Comparison of ENCODE assay signal across 21 mouse cellular contexts in the genomic region with DNA sequence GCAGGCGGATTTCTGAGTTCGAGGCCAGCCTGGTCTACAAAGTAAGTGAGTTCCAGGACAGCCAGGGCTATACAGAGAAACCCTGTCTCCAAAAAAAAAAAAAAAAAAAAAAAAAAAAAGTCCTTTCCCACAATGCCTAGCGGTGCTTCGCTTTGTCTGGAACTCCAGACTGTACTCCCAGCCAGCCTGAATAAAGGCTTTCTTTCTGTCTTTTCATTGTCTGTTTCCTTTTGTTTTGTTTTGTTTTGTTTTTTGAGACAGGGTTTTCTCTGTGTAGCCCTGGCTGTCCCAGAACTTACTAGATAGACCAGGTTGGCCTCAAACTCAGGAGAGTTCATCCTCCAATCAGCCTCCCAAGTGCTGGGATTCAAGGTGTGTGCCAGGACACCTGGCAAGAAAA. TPM values are rescaled to one million over a fixed set of nuclear protein-coding genes. Genes with fewer than 3 reads are reported as not detected.
DNase-seq lines count a peak whose midpoint lies in the region; ATAC-seq and TF ChIP-seq lines count a peak whose summit lies in the region.
"Had no signal": no experiment of that assay in that cellular context is flagged by ENCODE, and none has a peak within 500 bp of the region (broad histone marks: within the 10 kb centered on the region; RNA-seq: fewer than 3 reads in every experiment).

No protein-coding gene starts in this region.

- ATAC-seq in heart, postnatal 0 days (ENCODE audit: insufficient read depth, low read depth): no peak
- no peak for ATAC-seq in forebrain, embryonic 13.5 days
- ATAC-seq: forebrain, embryonic 14.5 days; intestine, embryonic 15.5 days had no signal

- H3K4me1 ChIP-seq in heart, postnatal 0 days (ENCODE audit: control insufficient read depth, insufficient read depth): no peaks in the 10 kb centered on the region
- H3K4me1 ChIP-seq in ES-Bruce4 (ENCODE audit: control insufficient read depth, insufficient read depth, low read length) (peaks cover 6% of the 10 kb centered on the region), MEL (ENCODE audit: control insufficient read depth in 1 of 2, insufficient read depth in 2 of 2, low read length in 2 of 2) (peaks cover 0 to 9% of the 10 kb centered on the region in 2 experiments; a peak in 1 of 4 replicates)
- peaks cover 8% of the 10 kb centered on the region; the same call in 1 of the 2 replicates for H3K4me1 ChIP-seq in embryonic fibroblast, embryonic 13.5 days (ENCODE audit: control insufficient read depth, insufficient read depth, low read length)
- H3K4me1 ChIP-seq in forebrain, embryonic 13.5 days: peaks cover 8% of the 10 kb centered on the region

- 92% methylated on average over 4 of the region's 4 CpGs for WGBS in heart, postnatal 0 days
- 87% methylated on average over 4 of the region's 4 CpGs for WGBS in forebrain, embryonic 13.5 days

- no peak for DNase-seq in heart, postnatal 0 days (ENCODE audit: low spot score)
- no peak for DNase-seq in heart, postnatal 14 days
- DNase-seq in MEL (ENCODE audit: low read depth, low spot score): no peak
- DNase-seq in spleen, postnatal 14 days (ENCODE audit: low spot score in 2 of 2): no peak
- DNase-seq: adrenal gland, postnatal 10 days; cerebellum, adult 18-20 months; cerebellum, adult 9-11 months; cerebellum, postnatal 36 days; gastrocnemius, postnatal 10 days; heart, adult 18-20 months; heart, postnatal 4 days; kidney, adult 8-10 months had no signal

- no peak for TF ChIP-seq POLR2A in ES-Bruce4 (IDR thresholded peaks at IDR 0.05; ENCODE audit: insufficient read depth, low read length)
- no peak for TF ChIP-seq POLR2A in MEL (IDR thresholded peaks at IDR 0.05; ENCODE audit: control insufficient read depth in 1 of 2, insufficient read depth in 1 of 2, low read depth in 1 of 2, low read length in 2 of 2, poor library complexity in 1 of 2)
- no peak for TF ChIP-seq POLR2A in embryonic fibroblast, embryonic 13.5 days (IDR thresholded peaks at IDR 0.05; ENCODE audit: low read depth, low read length)

- no peaks in the 10 kb centered on the region for H3K36me3 ChIP-seq in heart, postnatal 0 days (replicated peaks; ENCODE audit: control insufficient read depth, insufficient read depth, low read length)
- H3K36me3 ChIP-seq in ES-Bruce4 (ENCODE audit: control insufficient read depth, insufficient read depth, low read length, poor library complexity, severe bottlenecking) (no peaks in the 10 kb centered on the region), MEL (ENCODE audit: control insufficient read depth in 1 of 2, insufficient read depth in 2 of 2, low read length in 2 of 2) (peaks cover 0 to 4% of the 10 kb centered on the region in 2 experiments; a peak in 1 of 4 replicates)
- H3K36me3 ChIP-seq in forebrain, embryonic 13.5 days (ENCODE audit: poor library complexity, severe bottlenecking): no peaks in the 10 kb centered on the region
- H3K36me3 ChIP-seq: embryonic facial prominence, embryonic 13.5 days; hindbrain, embryonic 12.5 days; intestine, embryonic 15.5 days had no signal

- no peak overlapping the region for H3K9ac ChIP-seq in heart, postnatal 0 days (replicated peaks; ENCODE audit: low read depth, low read length)
- peak overlapping the region; percentile 43 for H3K9ac ChIP-seq in ES-Bruce4 (ENCODE audit: low read depth, poor library complexity, severe bottlenecking)
- no peak overlapping the region for H3K9ac ChIP-seq in MEL (ENCODE audit: control insufficient read depth, low read depth, low read length, poor library complexity, severe bottlenecking)
- no peak overlapping the region for H3K9ac ChIP-seq in forebrain, embryonic 13.5 days
- H3K9ac ChIP-seq: embryonic facial prominence, embryonic 13.5 days; hindbrain, embryonic 12.5 days; intestine, embryonic 15.5 days had no signal

- H3K27me3 ChIP-seq in heart, postnatal 0 days (ENCODE audit: control insufficient read depth, insufficient read depth, low read length): no peaks in the 10 kb centered on the region
- H3K27me3 ChIP-seq in ES-Bruce4 (ENCODE audit: control insufficient read depth, insufficient read depth, low read length, poor library complexity, severe bottlenecking) (no peaks in the 10 kb centered on the region), MEL (ENCODE audit: control insufficient read depth in 1 of 2, insufficient read depth in 2 of 2, low read length in 2 of 2) (peaks cover 0 to 5% of the 10 kb centered on the region in 2 experiments; a peak in 2 of 4 replicates)
- no peaks in the 10 kb centered on the region for H3K27me3 ChIP-seq in forebrain, embryonic 13.5 days
- H3K27me3 ChIP-seq: CH12.LX; embryonic facial prominence, embryonic 13.5 days; hindbrain, embryonic 12.5 days; intestine, embryonic 15.5 days had no signal

- TF ChIP-seq EP300 in heart, postnatal 0 days (IDR thresholded peaks at IDR 0.05; ENCODE audit: low read depth): no peak
- TF ChIP-seq EP300 in ES-Bruce4 (IDR thresholded peaks at IDR 0.05; ENCODE audit: insufficient read depth, low read depth, low read length) (no peak), MEL (IDR thresholded peaks at IDR 0.05; ENCODE audit: low read depth in 1 of 2, low read length in 2 of 2) (no peak)

- H3K4me2 ChIP-seq in heart, postnatal 0 days (ENCODE audit: low read depth, low read length): no peak overlapping the region
- H3K4me2 ChIP-seq in forebrain, embryonic 13.5 days: no peak overlapping the region
- H3K4me2 ChIP-seq: embryonic facial prominence, embryonic 13.5 days; heart, embryonic 11.5 days; hindbrain, embryonic 12.5 days; intestine, embryonic 15.5 days had no signal

- H3K4me3 ChIP-seq in heart, postnatal 0 days (ENCODE audit: low read depth, low read length): no peak overlapping the region
- H3K4me3 ChIP-seq in ES-Bruce4 (ENCODE audit: low read depth, low read length) (no peak overlapping the region), MEL (ENCODE audit: control insufficient read depth in 1 of 2, insufficient read depth in 1 of 2, low read depth in 2 of 2, low read length in 2 of 2) (no peak overlapping the region)
- H3K4me3 ChIP-seq in embryonic fibroblast, embryonic 13.5 days (ENCODE audit: insufficient read depth, low read length): no peak overlapping the region
- H3K4me3 ChIP-seq in forebrain, embryonic 13.5 days: no peak overlapping the region
- H3K4me3 ChIP-seq: embryonic facial prominence, embryonic 13.5 days; hindbrain, embryonic 12.5 days; intestine, embryonic 15.5 days had no signal

- TF ChIP-seq RAD21 in MEL (IDR thresholded peaks at IDR 0.05; ENCODE audit: low read depth, low read length): no peak

- H3K79me2 ChIP-seq in MEL (ENCODE audit: control insufficient read depth, insufficient read depth, low read length, poor library complexity): peaks cover 2% of the 10 kb centered on the region; the same call in 1 of the 2 replicates

- intact Hi-C loops in heart, postnatal 14 days (cut with DNase I): loop anchor here (5.0 kb wide), 1 partner anchor 77 kb away; no protein-coding TSS in a partner anchor

- 0 out of 2 replicates have a peak overlapping the region, but pooled peaks have one; percentile 11 for H3K27ac ChIP-seq in heart, postnatal 0 days (ENCODE audit: low read depth)
- H3K27ac ChIP-seq in ES-Bruce4 (ENCODE audit: insufficient read depth, low read length) (peak overlapping the region; percentile 98), MEL (ENCODE audit: control insufficient read depth, low read depth, low read length) (no peak overlapping the region)
- peak overlapping the region; percentile 63 for H3K27ac ChIP-seq in embryonic fibroblast, embryonic 13.5 days (ENCODE audit: insufficient read depth, low read length)
- H3K27ac ChIP-seq in forebrain, embryonic 13.5 days: no peak overlapping the region
- H3K27ac ChIP-seq: hindbrain, embryonic 12.5 days; intestine, embryonic 15.5 days had no signal

- TF ChIP-seq CTCF in heart, postnatal 0 days (IDR thresholded peaks at IDR 0.05; ENCODE audit: low read depth): no peak
- TF ChIP-seq CTCF in ES-Bruce4 (IDR thresholded peaks at IDR 0.05; ENCODE audit: low read depth, low read length) (no peak), MEL (IDR thresholded peaks at IDR 0.05 in 2 of 3, conservative IDR thresholded peaks at IDR 0.05 in 1 of 3; ENCODE audit: control insufficient read depth in 1 of 3, insufficient read depth in 1 of 3, low read depth in 2 of 3, low read length in 3 of 3, poor library complexity in 1 of 3, severe bottlenecking in 1 of 3) (no peak)
- TF ChIP-seq CTCF in embryonic fibroblast, embryonic 13.5 days (IDR thresholded peaks at IDR 0.05; ENCODE audit: borderline replicate concordance, insufficient read depth, low read length): no peak

- H3K9me3 ChIP-seq in heart, postnatal 0 days (replicated peaks; ENCODE audit: control insufficient read depth, low read length): no peaks in the 10 kb centered on the region
- H3K9me3 ChIP-seq in ES-Bruce4 (replicated peaks; ENCODE audit: control insufficient read depth, insufficient read depth, low read length, poor library complexity, severe bottlenecking): no peaks in the 10 kb centered on the region
- H3K9me3 ChIP-seq in MEL (replicated peaks; ENCODE audit: insufficient read depth, low read length): no peaks in the 10 kb centered on the region
- no peaks in the 10 kb centered on the region for H3K9me3 ChIP-seq in forebrain, embryonic 13.5 days (replicated peaks)
- H3K9me3 ChIP-seq: embryonic facial prominence, embryonic 13.5 days; hindbrain, embryonic 12.5 days; intestine, embryonic 15.5 days had no signal

RNA-seq across cellular contexts. Expression of gene Spen, which starts 25.8 kb away (rescaled TPM):
- 2.3 and 5.9 TPM in 2 replicates for total RNA-seq in heart, postnatal 0 days (2014; rRNA removed; ENCODE audit: low replicate concordance)
- 4.3 and 4.9 TPM in 2 replicates for polyA plus RNA-seq in heart, postnatal 0 days (2015; fragmentation: Nextera tagmentation; extraction: Ambion mirVana)
- total RNA-seq in heart, postnatal 14 days (2021): 10 to 100 TPM; 33.8 to 34.0 TPM
- 39.6 and 46.9 TPM in 2 replicates for polyA plus RNA-seq in ES-Bruce4 (2011; ENCODE audit: insufficient read depth, insufficient read length, low read depth, missing spikeins)
- 11.9 and 12.6 TPM in 2 replicates for total RNA-seq in MEL (2012; rRNA removed)
- 100 to 1,000 TPM in 1 of 2 experiments, 10 to 100 TPM in 1; 46.9 to 102 TPM for polyA plus RNA-seq in MEL (2012; ENCODE audit: insufficient read depth in 1 of 2, insufficient read length in 2 of 2, low read depth in 1 of 2, low replicate concordance in 2 of 2, missing spikeins in 1 of 2)
- polyA plus RNA-seq in embryonic fibroblast, embryonic 13.5 days (2011; ENCODE audit: insufficient read length, low read depth, missing spikeins): 20.7 and 21.2 TPM in 2 replicates
- 16.7 and 17.1 TPM in 2 replicates for polyA plus RNA-seq in forebrain, embryonic 13.5 days (2015; fragmentation: Nextera tagmentation; extraction: Ambion mirVana)

RNA-seq across cellular contexts. Expression of gene Fblim1, which starts 41.7 kb away (rescaled TPM):
- 48.3 and 61.5 TPM in 2 replicates for total RNA-seq in heart, postnatal 0 days (2014; rRNA removed; ENCODE audit: low replicate concordance)
- polyA plus RNA-seq in heart, postnatal 0 days (2015; fragmentation: Nextera tagmentation; extraction: Ambion mirVana): 47.1 and 57.5 TPM in 2 replicates
- total RNA-seq in heart, postnatal 14 days (2021): 100 to 1,000 TPM; 299 to 338 TPM
- polyA plus RNA-seq in ES-Bruce4 (2011; ENCODE audit: insufficient read depth, insufficient read length, low read depth, missing spikeins) (73.8 and 76.6 TPM in 2 replicates), MEL (2012; ENCODE audit: insufficient read depth in 1 of 2, insufficient read length in 2 of 2, low read depth in 1 of 2, low replicate concordance in 2 of 2, missing spikeins in 1 of 2) (not detected)
- not detected in 2 replicates for total RNA-seq in MEL (2012; rRNA removed)
- 72.4 and 90.1 TPM in 2 replicates for polyA plus RNA-seq in embryonic fibroblast, embryonic 13.5 days (2011; ENCODE audit: insufficient read length, low read depth, missing spikeins)
- polyA plus RNA-seq in forebrain, embryonic 13.5 days (2015; fragmentation: Nextera tagmentation; extraction: Ambion mirVana): 11.1 and 13.9 TPM in 2 replicates

RNA-seq across cellular contexts. Expression of gene Tmem82, which starts 54.2 kb away (rescaled TPM):
- 0.89 and 6.1 TPM in 2 replicates for total RNA-seq in heart, postnatal 0 days (2014; rRNA removed; ENCODE audit: low replicate concordance)
- 6.8 and 7.3 TPM in 2 replicates for polyA plus RNA-seq in heart, postnatal 0 days (2015; fragmentation: Nextera tagmentation; extraction: Ambion mirVana)
- 10 to 100 TPM; 30.1 to 35.4 TPM for total RNA-seq in heart, postnatal 14 days (2021)
- polyA plus RNA-seq in ES-Bruce4 (2011; ENCODE audit: insufficient read depth, insufficient read length, low read depth, missing spikeins): 3.4 and 4.5 TPM in 2 replicates
- not detected in 2 replicates for total RNA-seq in MEL (2012; rRNA removed)
- under 1 TPM in 1 of 2 experiments, not detected in 1; 0.21 TPM for polyA plus RNA-seq in MEL (2012; ENCODE audit: insufficient read depth in 1 of 2, insufficient read length in 2 of 2, low read depth in 1 of 2, low replicate concordance in 2 of 2, missing spikeins in 1 of 2)
- polyA plus RNA-seq in embryonic fibroblast, embryonic 13.5 days (2011; ENCODE audit: insufficient read length, low read depth, missing spikeins): not detected in 2 replicates
- 0.17 TPM in 1 of 2 replicates, not detected in the other for polyA plus RNA-seq in forebrain, embryonic 13.5 days (2015; fragmentation: Nextera tagmentation; extraction: Ambion mirVana)
- polyA plus RNA-seq: forebrain, embryonic 14.5 days had no signal

RNA-seq across cellular contexts. Expression of gene Slc25a34, which starts 59.4 kb away (rescaled TPM):
- 12.8 and 56.2 TPM in 2 replicates for total RNA-seq in heart, postnatal 0 days (2014; rRNA removed; ENCODE audit: low replicate concordance)
- polyA plus RNA-seq in heart, postnatal 0 days (2015; fragmentation: Nextera tagmentation; extraction: Ambion mirVana): 17.9 and 20.6 TPM in 2 replicates
- 100 to 1,000 TPM; 121 TPM for total RNA-seq in heart, postnatal 14 days (2021)
- polyA plus RNA-seq in ES-Bruce4 (2011; ENCODE audit: insufficient read depth, insufficient read length, low read depth, missing spikeins): 0.82 and 1.8 TPM in 2 replicates
- total RNA-seq in MEL (2012; rRNA removed): not detected in 2 replicates
- under 1 TPM in 1 of 2 experiments, not detected in 1; 0.10 TPM for polyA plus RNA-seq in MEL (2012; ENCODE audit: insufficient read depth in 1 of 2, insufficient read length in 2 of 2, low read depth in 1 of 2, low replicate concordance in 2 of 2, missing spikeins in 1 of 2)
- 0.19 TPM in 1 of 2 replicates, not detected in the other for polyA plus RNA-seq in embryonic fibroblast, embryonic 13.5 days (2011; ENCODE audit: insufficient read length, low read depth, missing spikeins)
- polyA plus RNA-seq in forebrain, embryonic 13.5 days (2015; fragmentation: Nextera tagmentation; extraction: Ambion mirVana): 0.08 and 0.13 TPM in 2 replicates
- polyA plus RNA-seq: embryonic facial prominence, embryonic 13.5 days; forebrain, embryonic 14.5 days; heart, embryonic 11.5 days; hindbrain, embryonic 12.5 days had no signal

Comparison
In these comparisons a context has a peak if more than half of its experiments do, and no peak if none do; other contexts are left out.
1. H3K27ac ChIP-seq: peak in heart, postnatal 0 days (single experiment), ES-Bruce4 (single experiment) and embryonic fibroblast, embryonic 13.5 days (single experiment); none in MEL (single experiment) and forebrain, embryonic 13.5 days (single experiment).
2. RNA of gene Fblim1, which starts 41.7 kb away (polyA plus RNA-seq): 73.8 to 76.6 TPM in ES-Bruce4, 72.4 to 90.1 TPM in embryonic fibroblast, embryonic 13.5 days, 47.1 to 57.5 TPM in heart, postnatal 0 days and 11.1 to 13.9 TPM in forebrain, embryonic 13.5 days; not detected in MEL; every median in the first group is over 10 times any median in the second.